Mouse (Mus musculus) lung, postnatal 0 days (tissue): ENCODE data around the gene Itpa. TPM values are rescaled to one million over a fixed set of nuclear protein-coding genes. Genes with fewer than 3 reads are reported as not detected.
A peak's percentile ranks its signal among the peaks of the same experiment; 100 is the strongest.

Experiments used
- ATAC-seq: fragments of 200-750 bp; cut with Nextera tagmentation; 2 replicates; pipeline ENCODE4 v1.8.0; 2017; ENCODE audit warnings: moderate library complexity
- DNase-seq: peaks from one replicate; pipeline ENCODE4 v3.0.0-alpha.2; 2016; ENCODE audit warnings: low spot score
- H3K27ac ChIP-seq: fragments of 300-500 bp; sonication (generic); 2 replicates; pipeline ENCODE4 v1.5.1; 2014; ENCODE audit warnings: antibody characterized with exemption, mild to moderate bottlenecking, low read length, mixed read lengths
- H3K27me3 ChIP-seq: fragments of 300-500 bp; sonication (generic); replicated peaks from 2 replicates; pipeline ENCODE4 v1.6.1; 2014; ENCODE audit warnings: low read length, mixed read lengths; ENCODE audit not compliant: insufficient read depth
- H3K36me3 ChIP-seq: fragments of 300-500 bp; sonication (generic); 2 replicates; pipeline ENCODE4 v1.6.1; 2014; ENCODE audit warnings: low read length, mixed read lengths; ENCODE audit not compliant: insufficient read depth
- H3K4me1 ChIP-seq: fragments of 300-500 bp; sonication (generic); 2 replicates; pipeline ENCODE4 v1.6.1; 2014; ENCODE audit warnings: antibody characterized with exemption, low read depth, low read length, mixed read lengths; ENCODE audit not compliant: insufficient read depth
- H3K4me2 ChIP-seq: fragments of 300-500 bp; sonication (generic); replicated peaks from 2 replicates; pipeline ENCODE4 v1.6.1; 2014; ENCODE audit warnings: low read depth, mild to moderate bottlenecking, low read length, moderate library complexity, mixed read lengths
- H3K4me3 ChIP-seq: fragments of 300-500 bp; sonication (generic); 2 replicates; pipeline ENCODE4 v1.5.1; 2014; ENCODE audit warnings: low read depth, low read length
- H3K9ac ChIP-seq: fragments of 300-500 bp; sonication (generic); replicated peaks from 2 replicates; pipeline ENCODE4 v1.6.1; 2014; ENCODE audit warnings: low read depth, mild to moderate bottlenecking
- H3K9me3 ChIP-seq: fragments of 300-500 bp; sonication (generic); 2 replicates; pipeline ENCODE4 v1.6.1; 2016; ENCODE audit warnings: low read length, mixed read lengths
- CTCF ChIP-seq: IDR thresholded peaks from 2 replicates; pipeline ENCODE4 v1.5.1; 2016; ENCODE audit warnings: antibody characterized with exemption, mild to moderate bottlenecking
- EP300 ChIP-seq: IDR thresholded peaks from 2 replicates; pipeline ENCODE4 v1.6.1; 2016; ENCODE audit warnings: antibody characterized with exemption, mild to moderate bottlenecking, control low read depth
- WGBS: fragments of 180-500 bp; shearing (Covaris S2); extraction: QIAGEN DNeasy Blood & Tissue Kit; methylation state at CpG from one replicate; pipeline ENCODE4 v1.1.7; 2014; 5-methylcytosine and 5-hydroxymethylcytosine counted together
- polyA plus RNA-seq: library from polyadenylated mRNA; unstranded; fragments of >200 nt; fragmentation: Nextera tagmentation; extraction: Ambion mirVana; gene quantifications from 2 replicates; pipeline ENCODE4 v1.2.1, GENCODE M21; 2015

Gene Itpa
- polyA plus RNA-seq, 1 experiment from 2014 or later: 51.1 TPM

DNA sequence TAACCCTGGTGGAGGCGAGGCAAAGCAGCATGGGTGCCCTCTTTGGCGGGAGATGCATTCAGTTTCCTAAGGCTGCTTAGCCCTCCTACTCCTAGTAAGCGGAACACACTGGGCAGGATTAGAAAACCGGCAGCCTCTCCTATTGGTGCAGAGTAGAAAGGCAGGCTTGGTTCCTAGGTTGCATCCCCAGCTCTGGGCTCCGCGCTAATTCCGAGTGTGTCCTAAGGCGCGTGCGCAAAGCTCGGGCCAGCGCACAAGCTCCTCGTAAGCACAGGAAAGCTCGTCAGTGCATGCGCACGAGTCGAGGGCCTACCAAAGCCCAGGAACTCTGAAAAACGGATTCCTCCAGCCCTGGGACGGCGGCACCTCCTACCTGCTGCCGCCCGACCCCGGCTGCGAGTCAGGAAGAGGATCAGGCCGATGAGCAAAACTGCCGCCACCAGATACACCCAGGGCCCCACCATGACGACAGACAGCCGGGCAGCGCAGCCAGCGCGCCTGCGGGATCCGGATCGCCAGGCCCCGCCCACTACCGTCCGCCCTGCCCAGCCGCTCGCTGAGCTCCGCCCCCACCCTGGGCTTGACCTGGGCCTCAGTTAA is 3.2 kb upstream of the Itpa start, which contains the start of gene Ddrgk1:
Gene Ddrgk1, minus strand, starts transcription at position 558 of the 600 bp plus-strand sequence.
- Histone ChIP-seq H3K4me1 (peaks cover 14% of the 10 kb centered on the region; the same call in 1 of the 2 replicates), H3K27ac (peak within 1 kb of the TSS; percentile 98), H3K9me3 (no peaks in the 10 kb centered on the region), H3K4me2 (peak within 1 kb of the TSS; percentile 60), H3K36me3 (peaks cover 9% of the 10 kb centered on the region; the same call in 1 of the 2 replicates), H3K9ac (peak within 1 kb of the TSS; percentile 87), H3K27me3 (no peaks in the 10 kb centered on the region), H3K4me3 (peak within 1 kb of the TSS; percentile 57)
- 2% methylated on average over 40 of the region's 40 CpGs for WGBS
- TF ChIP-seq EP300 (no peak), CTCF (peak; percentile 53)
- peak; percentile 97 for DNase-seq
- ATAC-seq: peak; percentile 96

GRCm38 (mm10) chr2:130677211-130677610 is 9.8 kb downstream of the Itpa start:
- DNase-seq (no peak), ATAC-seq (no peak)
- H3K36me3 ChIP-seq: peaks cover 28% of the 10 kb centered on the region
- H3K4me3 ChIP-seq: no peak overlapping the region
- no peaks in the 10 kb centered on the region for H3K4me1 ChIP-seq
- H3K9ac ChIP-seq: no peak overlapping the region
- no peaks in the 10 kb centered on the region for H3K9me3 ChIP-seq
- H3K27me3 ChIP-seq: no peaks in the 10 kb centered on the region
- TF ChIP-seq EP300: no peak
- TF ChIP-seq CTCF: no peak
- H3K4me2 ChIP-seq: no peak overlapping the region
- H3K27ac ChIP-seq: no peak overlapping the region
- WGBS: 76% methylated on average over 10 of the region's 10 CpGs

GRCm38 (mm10) chr2:130679154-130679553 is 11.7 kb downstream of the Itpa start:
- no peak overlapping the region for H3K4me2 ChIP-seq
- DNase-seq (no peak), ATAC-seq (no peak)
- H3K4me3 ChIP-seq: no peak overlapping the region
- H3K4me1 ChIP-seq: no peaks in the 10 kb centered on the region
- no peak overlapping the region for H3K9ac ChIP-seq
- peaks cover 18% of the 10 kb centered on the region for H3K36me3 ChIP-seq
- H3K9me3 ChIP-seq: no peaks in the 10 kb centered on the region
- no peaks in the 10 kb centered on the region for H3K27me3 ChIP-seq
- whole genome bisulfite sequencing: 94% methylated on average over 12 of the region's 12 CpGs
- no peak for TF ChIP-seq CTCF
- no peak for TF ChIP-seq EP300
- no peak overlapping the region for H3K27ac ChIP-seq

DNA sequence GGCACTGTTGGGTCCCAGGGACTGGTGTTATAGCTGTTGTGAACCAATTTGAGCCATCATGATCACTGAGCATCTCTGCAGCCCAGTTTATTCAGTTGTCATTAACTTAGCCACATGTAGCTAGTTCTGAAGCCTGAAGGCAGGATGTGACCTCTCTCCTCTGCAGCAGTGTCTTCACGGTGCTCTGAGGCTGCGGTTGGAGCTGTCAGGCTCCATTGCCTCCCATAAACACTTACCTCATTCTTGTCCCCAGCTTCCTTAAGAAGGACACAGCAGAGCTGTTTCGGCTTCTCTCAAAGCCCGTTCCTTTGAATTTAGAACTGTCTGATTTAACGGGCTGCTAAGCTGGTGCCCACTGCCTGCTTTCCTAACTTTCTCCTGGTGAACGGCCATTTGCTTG is 12.5 kb downstream of the Itpa start:
- Histone ChIP-seq H3K4me1 (no peaks in the 10 kb centered on the region), H3K27me3 (no peaks in the 10 kb centered on the region), H3K9ac (no peak overlapping the region), H3K36me3 (peaks cover 14% of the 10 kb centered on the region; the same call in 1 of the 2 replicates), H3K9me3 (no peaks in the 10 kb centered on the region), H3K27ac (no peak overlapping the region), H3K4me2 (no peak overlapping the region), H3K4me3 (no peak overlapping the region)
- DNase-seq: no peak
- TF ChIP-seq EP300: no peak
- ATAC-seq: no peak
- 87% methylated on average over 6 of the region's 6 CpGs for WGBS

DNA sequence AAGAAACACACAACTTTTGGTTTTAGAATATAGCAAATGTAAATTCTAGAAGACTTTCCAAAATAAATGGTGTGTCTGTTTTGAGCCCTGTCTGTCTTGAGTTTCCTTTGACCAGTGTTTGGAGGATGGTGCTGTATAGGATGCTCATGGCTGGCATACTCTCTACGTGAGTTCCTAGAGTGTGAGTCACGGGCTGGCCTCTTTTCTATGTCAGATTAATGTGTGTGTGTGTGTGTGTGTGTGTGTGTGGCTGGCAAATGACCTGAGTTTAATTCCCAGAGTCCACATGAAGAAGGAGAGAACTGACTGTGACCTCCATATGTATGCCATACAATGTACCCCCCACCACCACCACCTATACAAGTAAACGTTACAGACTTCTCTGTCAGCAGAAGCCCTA is 14.1 kb downstream of the Itpa start:
- no peaks in the 10 kb centered on the region for H3K9me3 ChIP-seq
- H3K4me3 ChIP-seq: no peak overlapping the region
- DNase-seq (no peak), ATAC-seq (no peak)
- whole genome bisulfite sequencing: 80% methylated on average over 3 of the region's 3 CpGs
- no peak overlapping the region for H3K9ac ChIP-seq
- no peak for TF ChIP-seq EP300
- TF ChIP-seq CTCF: no peak
- H3K4me2 ChIP-seq: no peak overlapping the region
- no peak overlapping the region for H3K27ac ChIP-seq
- no peaks in the 10 kb centered on the region for H3K27me3 ChIP-seq
- H3K4me1 ChIP-seq: no peaks in the 10 kb centered on the region
- H3K36me3 ChIP-seq: peaks cover 14% of the 10 kb centered on the region; the same call in 1 of the 2 replicates

DNA sequence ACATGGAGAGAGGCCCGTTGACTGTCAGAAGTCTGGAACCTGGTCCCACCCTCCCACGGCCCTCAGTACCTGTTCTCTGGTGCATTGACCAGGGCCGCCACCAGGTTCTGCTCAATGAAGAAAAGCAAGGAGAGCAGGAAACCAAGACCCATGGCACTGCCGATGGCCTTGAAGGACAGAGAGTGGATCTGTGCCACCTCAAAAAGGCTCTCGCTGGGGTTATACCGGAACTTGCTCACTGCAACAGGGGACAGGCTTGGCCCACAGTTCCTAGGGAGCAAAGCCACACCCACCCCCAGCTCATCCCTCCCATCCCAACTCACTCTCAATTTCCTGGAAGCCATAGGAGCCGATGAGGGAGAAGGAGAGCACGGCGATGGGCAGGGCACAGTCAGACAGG is 18.0 kb downstream of the Itpa start:
- no peak for DNase-seq
- H3K9me3 ChIP-seq: no peaks in the 10 kb centered on the region
- H3K9ac ChIP-seq: no peak overlapping the region
- TF ChIP-seq CTCF (no peak), EP300 (no peak)
- H3K4me2 ChIP-seq: no peak overlapping the region
- no peak overlapping the region for H3K27ac ChIP-seq
- no peak for ATAC-seq
- H3K4me1 ChIP-seq: no peaks in the 10 kb centered on the region
- no peak overlapping the region for H3K4me3 ChIP-seq
- H3K27me3 ChIP-seq: no peaks in the 10 kb centered on the region
- WGBS: 88% methylated on average over 9 of the region's 9 CpGs
- H3K36me3 ChIP-seq: no peaks in the 10 kb centered on the region; the same call in 1 of the 2 replicates

DNA sequence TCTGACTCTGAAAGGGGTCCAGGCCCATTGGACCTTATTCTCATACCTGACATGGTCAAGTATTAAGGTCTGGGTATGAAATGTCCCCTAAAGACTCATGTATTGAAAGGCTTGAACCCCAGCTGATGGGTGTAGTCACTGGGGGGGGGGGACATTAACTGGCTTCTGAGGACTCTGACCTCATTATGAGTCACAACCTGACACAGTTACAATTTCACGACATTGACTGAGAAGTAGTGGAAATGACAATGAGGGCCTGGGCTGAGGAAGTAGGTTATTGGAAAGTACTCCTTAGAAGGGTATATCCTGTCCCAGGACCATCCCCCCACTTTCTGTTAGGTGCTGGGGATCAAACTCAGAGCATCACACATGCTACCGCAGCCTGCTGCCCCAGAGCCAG is 21.6 kb downstream of the Itpa start:
- Histone ChIP-seq H3K4me2 (no peak overlapping the region), H3K9ac (no peak overlapping the region), H3K36me3 (no peaks in the 10 kb centered on the region), H3K9me3 (no peaks in the 10 kb centered on the region), H3K4me1 (no peaks in the 10 kb centered on the region), H3K27me3 (no peaks in the 10 kb centered on the region), H3K4me3 (no peak overlapping the region), H3K27ac (no peak overlapping the region)
- no peak for DNase-seq
- WGBS: 61% methylated on average over 2 of the region's 2 CpGs
- ATAC-seq: no peak
- TF ChIP-seq CTCF: no peak
- TF ChIP-seq EP300: no peak
